Mouse (Mus musculus): Measurements from ENCODE around the gene Zfp93. TPM values are rescaled to one million over a fixed set of nuclear protein-coding genes. Genes with fewer than 3 reads are reported as not detected.

Gene Zfp93
- total RNA-seq, 1 experiment from 2014 or later, result 0.47 TPM

DNA sequence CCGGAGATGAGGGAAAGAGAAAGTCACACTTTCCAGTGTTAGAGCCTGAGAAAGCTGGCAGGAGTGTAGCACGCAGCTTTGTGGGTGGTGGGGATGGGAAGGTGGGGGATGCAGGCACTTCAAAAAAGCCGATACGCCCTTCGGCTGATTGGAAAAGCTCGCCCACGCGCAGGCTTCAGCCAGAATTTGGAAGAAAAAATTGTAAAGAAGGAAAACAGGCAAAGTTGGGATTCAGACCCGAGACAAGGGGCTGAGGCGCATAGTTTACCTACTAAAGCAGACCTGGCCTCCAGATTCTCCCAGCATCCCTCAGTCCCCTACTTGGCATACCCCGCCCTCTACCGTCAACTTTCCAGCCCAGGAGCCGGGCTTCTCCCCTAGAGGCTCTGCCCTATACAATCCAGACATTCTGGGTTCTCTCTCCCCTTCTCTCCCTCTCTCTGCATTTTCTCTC lies 55.5 kb downstream of the Zfp93 start:
- ATAC-seq (ENCODE audit: extremely low read depth, insufficient number of reproducible peaks, low FRiP score, poor library complexity, severe bottlenecking), result no peak

GRCm38 (mm10) chr7:24326273-24327135 lies 56.3 kb downstream of the Zfp93 start:
- ATAC-seq (ENCODE audit: extremely low read depth, insufficient number of reproducible peaks, low FRiP score, poor library complexity, severe bottlenecking), result no peak

Other genes starting within 250 kb of the Zfp93 start
- 0.12 TPM in 1 of 2 replicates, not detected in the other for gene Vmn1r183, start 217.2 kb upstream of the Zfp93 start, total RNA-seq (2017)
- 28.9 and 29.6 TPM in 2 replicates for gene Zfp180, start 188.5 kb upstream of the Zfp93 start, total RNA-seq (2017)
- 2.2 and 2.9 TPM in 2 replicates for gene Zfp112, start 158.1 kb upstream of the Zfp93 start, total RNA-seq (2017)
- gene Zfp235, start 136.3 kb upstream of the Zfp93 start, total RNA-seq (2017), result 7.2 and 9.6 TPM in 2 replicates
- gene Zfp114, start 95.4 kb upstream of the Zfp93 start, total RNA-seq (2017), result 0.25 and 0.35 TPM in 2 replicates
- gene Zfp111, start 59.0 kb upstream of the Zfp93 start, total RNA-seq (2017), result 0.25 and 0.35 TPM in 2 replicates
- gene Zfp109, start 32.9 kb upstream of the Zfp93 start, total RNA-seq (2017), result 0.61 and 1.2 TPM in 2 replicates
- 0.47 and 0.49 TPM in 2 replicates for gene Zfp108, start 15.6 kb upstream of the Zfp93 start, total RNA-seq (2017)
- gene Zfp61, start 30.8 kb downstream of the Zfp93 start, total RNA-seq (2017), result 8.3 and 10.1 TPM in 2 replicates
- 8.7 and 14.6 TPM in 2 replicates for gene Zfp94, start 46.2 kb downstream of the Zfp93 start, total RNA-seq (2017)
- gene Tescl, start 63.5 kb downstream of the Zfp93 start, total RNA-seq (2017), result not detected in 2 replicates
- gene Lypd5, start 78.8 kb downstream of the Zfp93 start, total RNA-seq (2017), result not detected in 2 replicates
- 13.6 and 14.8 TPM in 2 replicates for gene Kcnn4, start 99.8 kb downstream of the Zfp93 start, total RNA-seq (2017)
- gene Smg9, start 129.2 kb downstream of the Zfp93 start, total RNA-seq (2017), result 30.7 and 33.6 TPM in 2 replicates
- gene Irgc1, start 181.9 kb downstream of the Zfp93 start, total RNA-seq (2017), result 3.1 and 4.4 TPM in 2 replicates
- gene Plaur, start 192.1 kb downstream of the Zfp93 start, total RNA-seq (2017), result 209 and 221 TPM in 2 replicates
- not detected in 2 replicates for gene Cadm4, start 211.6 kb downstream of the Zfp93 start, total RNA-seq (2017)
- 0.49 TPM in 1 of 2 replicates, not detected in the other for gene Zfp428, start 236.6 kb downstream of the Zfp93 start, total RNA-seq (2017)
- not detected in 2 replicates for gene AC161166.1, start 242.0 kb downstream of the Zfp93 start, total RNA-seq (2017)

All from neutrophil, adult 5-6 weeks (primary cell).